Mouse (Mus musculus) frontal cortex, postnatal 14 days (tissue): Measurements from ENCODE around the gene Sec62.

ENCODE experiments used
- DNase-seq, 2 experiments: peaks; one replicate each; pipeline ENCODE4 v3.0.0; 2022; ENCODE audit warnings: low spot score in 2 of 2

Gene Sec62

DNA sequence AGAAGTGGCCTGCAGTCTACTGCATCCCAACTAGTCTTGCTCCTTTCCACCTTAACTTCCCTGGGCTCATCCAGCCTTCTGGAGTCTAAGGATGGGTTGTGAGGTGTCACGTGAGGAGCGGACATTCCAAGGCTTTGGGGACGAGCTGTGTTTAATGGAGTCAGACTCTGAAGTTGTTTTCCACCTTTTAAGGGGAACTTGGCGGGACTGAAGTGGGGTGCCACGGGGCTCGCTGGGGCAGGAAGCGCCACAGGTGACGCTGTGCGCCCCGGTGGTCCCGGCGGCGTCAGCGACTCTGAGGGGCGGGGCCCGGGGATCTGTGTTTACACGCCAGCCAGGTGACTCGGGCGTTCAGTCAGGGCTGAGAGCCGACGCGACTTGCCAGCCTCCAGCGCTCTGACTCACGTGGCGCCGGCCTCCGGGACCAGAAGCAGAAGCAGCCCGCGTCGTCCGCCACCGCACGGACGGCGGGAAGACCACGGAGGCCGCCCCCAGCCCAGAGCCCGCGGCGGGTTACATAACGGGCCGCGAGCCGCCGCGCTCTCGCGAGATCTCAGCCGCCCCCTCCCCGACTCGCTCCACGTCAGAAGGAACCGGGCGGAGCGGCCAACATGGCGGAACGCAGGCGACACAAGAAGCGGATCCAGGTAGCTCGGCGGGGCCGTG, at the start of gene Sec62:
Gene Sec62, plus strand, starts transcription at position 139 of the 666 bp plus-strand sequence.
- peak; percentile 86 to 93 for DNase-seq

DNA sequence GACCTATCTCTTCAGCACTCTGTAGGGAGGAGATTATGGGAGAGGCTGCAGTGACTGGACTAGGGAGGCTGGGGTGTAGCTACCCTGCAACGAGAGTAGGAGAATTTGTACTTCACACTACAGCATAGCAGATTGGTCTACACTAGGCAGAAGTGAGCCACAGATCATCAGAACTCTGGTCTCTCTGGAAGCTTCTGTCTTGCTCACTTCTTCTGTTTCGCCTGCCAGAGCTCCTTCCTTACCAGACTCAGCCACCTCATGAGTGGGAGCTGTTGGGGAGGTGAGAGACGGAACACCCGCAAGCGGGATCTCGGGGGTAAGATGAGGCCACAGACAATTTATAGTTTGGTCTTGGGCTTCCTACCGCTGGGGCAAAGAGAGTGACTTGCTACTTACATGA, 49.8 kb upstream of the Sec62 start:
- DNase-seq: no peak

DNA sequence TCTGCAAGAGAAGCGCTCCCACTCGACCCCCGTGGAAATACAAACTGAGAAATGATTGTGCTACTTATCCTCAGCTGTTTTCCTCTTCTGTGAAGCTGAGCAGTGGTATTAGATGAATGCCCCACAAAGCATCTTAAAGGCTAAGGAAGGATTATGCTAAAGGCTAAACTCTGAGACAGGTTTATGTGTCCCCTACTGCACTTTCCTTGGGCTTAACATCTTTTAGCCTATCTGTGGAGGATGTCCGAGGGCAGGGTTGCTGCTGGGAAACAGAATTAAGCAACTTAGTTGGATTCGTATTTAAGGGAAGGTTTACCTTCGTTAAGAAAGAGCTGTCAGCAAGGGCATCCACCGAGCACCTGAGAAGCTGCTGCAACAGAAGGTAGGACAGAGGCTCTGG, 46.7 kb upstream of the Sec62 start, which contains the start of gene Samd7:
Gene Samd7, plus strand, starts transcription at position 288 of the 400 bp plus-strand sequence.
- DNase-seq: no peak

GRCm38 (mm10) chr3:30748316-30748715, 44.4 kb upstream of the Sec62 start:
- DNase-seq: no peak

- DNase-seq: no peak
These were observed 38.0 kb upstream of the Sec62 start for GRCm38 (mm10) chr3:30754696-30755095.

DNA sequence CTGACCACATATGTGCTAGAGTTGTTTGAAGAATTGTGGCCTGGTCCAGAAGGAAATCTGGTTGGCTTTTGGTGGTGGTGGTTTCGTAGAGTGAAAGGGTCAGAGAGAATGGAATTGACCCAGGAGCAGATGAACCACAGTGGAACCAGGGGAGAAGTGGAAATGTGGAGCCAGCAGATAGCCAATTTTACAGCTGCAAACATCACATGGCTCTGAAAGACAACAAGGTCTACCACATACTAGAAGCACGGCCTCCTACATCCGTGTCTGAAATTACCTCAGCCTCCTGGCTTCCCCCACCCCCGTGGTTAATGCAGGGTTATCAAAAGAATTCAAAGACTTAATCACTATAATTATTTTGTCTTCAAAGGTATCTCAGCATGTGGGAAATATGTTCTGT, 27.8 kb upstream of the Sec62 start:
- no peak for DNase-seq

- no peak for DNase-seq
These were observed 27.2 kb upstream of the Sec62 start for GRCm38 (mm10) chr3:30765311-30766027.

DNA sequence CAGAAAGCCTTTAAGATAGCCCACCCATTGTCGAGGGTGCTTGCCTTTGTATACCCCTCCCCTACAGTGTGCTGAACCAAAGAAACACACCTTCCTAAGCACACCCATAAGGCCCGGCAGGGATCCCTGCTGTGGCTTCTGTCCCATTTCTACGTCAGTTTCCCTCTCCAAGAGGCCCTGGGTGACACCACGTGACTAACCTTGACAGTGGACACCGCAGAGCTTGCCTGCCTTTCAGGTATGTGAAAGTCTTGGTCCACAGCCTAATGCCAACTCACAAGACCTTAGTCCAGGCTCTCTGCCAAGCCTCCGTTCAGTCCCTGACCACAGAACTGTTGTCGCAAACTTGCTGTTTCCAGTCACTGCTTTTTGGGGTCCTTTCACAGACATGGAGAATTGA, 26.5 kb upstream of the Sec62 start:
- no peak for DNase-seq

GRCm38 (mm10) chr3:30767271-30767670, 25.4 kb upstream of the Sec62 start:
- no peak for DNase-seq

DNA sequence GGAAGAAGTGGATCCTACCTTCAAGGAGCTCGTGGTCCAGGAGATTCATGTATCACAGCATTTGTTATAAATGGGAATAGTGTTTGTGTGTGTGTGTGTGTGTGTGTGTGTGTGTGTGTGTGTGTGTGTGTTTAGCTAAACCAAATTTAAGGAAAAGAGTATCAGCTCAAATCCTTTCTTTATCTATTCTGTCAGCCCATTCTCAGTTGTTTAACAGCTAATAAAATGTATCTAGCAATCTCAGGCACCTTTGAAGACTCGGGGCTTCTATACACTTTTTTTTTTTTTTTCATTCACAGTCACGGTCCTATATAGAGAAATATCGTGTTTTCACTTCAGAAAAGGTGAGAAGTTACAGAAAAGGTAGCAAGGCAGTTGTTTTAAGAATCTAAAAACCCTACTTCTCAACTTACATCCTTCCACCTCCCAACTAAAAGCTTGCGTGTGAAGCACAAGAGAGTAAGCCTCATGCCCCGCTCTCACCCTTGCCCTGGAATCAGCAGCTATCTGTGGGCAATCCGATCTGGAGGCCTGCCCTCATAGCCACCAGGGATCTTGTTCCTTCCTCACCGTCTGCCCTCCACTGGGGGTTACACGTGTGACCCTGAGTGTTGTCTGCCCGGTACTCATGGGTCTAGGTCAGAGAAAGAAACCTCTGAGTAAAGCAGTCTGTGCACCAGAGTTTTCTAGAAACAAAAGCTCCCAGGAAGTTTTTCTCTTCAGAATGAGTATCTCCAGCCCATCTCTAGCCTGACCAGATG, 22.7 kb upstream of the Sec62 start:
- DNase-seq: no peak

DNA sequence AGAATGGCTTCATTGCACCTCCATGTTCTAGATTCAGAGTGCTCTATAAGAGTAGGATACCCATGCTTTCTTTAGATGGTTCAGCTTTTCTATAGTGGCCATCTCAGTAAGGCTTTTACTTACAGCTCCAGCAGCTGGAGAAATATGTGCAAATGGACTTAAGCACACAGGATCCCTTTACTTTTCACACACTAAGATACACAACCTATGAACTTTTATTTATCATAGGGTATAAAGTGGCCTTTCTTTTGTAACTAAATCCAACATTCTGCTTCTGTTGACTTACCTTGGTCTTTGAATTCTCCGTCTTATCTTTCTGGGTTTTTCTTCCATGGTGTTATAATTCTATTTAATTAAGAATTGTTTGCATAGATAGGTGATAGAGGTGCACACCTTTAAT, 21.1 kb upstream of the Sec62 start:
- no peak for DNase-seq

- no peak for DNase-seq
These were observed 20.0 kb upstream of the Sec62 start for GRCm38 (mm10) chr3:30772631-30773030.

GRCm38 (mm10) chr3:30774677-30775076, 18.0 kb upstream of the Sec62 start:
- DNase-seq: no peak

GRCm38 (mm10) chr3:30777984-30778383, 14.7 kb upstream of the Sec62 start:
- no peak for DNase-seq

DNA sequence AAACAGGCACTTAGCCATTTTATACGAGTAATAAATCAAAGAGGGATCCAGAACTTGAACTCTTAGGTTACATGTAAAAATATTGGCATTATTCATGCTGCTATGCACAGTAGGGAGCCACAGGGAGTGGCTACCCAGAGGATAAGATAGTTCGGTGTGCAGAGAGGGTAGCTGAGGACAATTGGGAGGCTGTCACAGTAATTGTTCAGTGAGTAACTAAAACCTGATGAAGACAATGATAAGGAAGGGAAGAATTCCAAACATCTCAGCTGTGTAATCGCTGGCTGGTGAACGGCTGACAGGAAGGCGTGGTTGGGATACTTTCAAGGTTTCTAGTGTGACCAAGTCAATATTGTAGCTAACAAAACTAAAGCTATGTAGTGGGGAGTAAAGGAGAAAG, 4.1 kb upstream of the Sec62 start:
- DNase-seq: no peak

- peak; percentile 13 to 21 for DNase-seq
These were observed 937 bp downstream of the Sec62 start for GRCm38 (mm10) chr3:30793403-30794221.

DNA sequence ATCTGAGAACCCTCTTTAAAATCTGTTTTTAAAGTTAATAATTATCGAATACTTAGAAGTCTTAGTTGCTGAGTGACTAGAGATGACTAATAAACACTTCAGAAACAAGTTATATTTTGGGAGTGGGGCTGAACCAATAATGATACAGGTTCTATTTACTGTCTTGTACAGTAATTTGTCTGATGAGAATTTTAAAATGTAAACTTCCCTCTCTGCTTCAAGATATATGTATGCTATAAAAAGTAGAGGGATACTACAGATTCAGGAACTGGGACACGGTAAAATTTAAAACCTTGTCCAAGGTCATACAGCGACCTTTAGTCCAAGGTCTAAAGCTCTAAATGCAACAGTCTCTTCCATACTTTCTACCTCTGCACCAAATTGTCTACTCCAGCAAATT, 9.5 kb downstream of the Sec62 start:
- no peak for DNase-seq

GRCm38 (mm10) chr3:30812881-30813280, 20.2 kb downstream of the Sec62 start:
- DNase-seq: no peak

DNA sequence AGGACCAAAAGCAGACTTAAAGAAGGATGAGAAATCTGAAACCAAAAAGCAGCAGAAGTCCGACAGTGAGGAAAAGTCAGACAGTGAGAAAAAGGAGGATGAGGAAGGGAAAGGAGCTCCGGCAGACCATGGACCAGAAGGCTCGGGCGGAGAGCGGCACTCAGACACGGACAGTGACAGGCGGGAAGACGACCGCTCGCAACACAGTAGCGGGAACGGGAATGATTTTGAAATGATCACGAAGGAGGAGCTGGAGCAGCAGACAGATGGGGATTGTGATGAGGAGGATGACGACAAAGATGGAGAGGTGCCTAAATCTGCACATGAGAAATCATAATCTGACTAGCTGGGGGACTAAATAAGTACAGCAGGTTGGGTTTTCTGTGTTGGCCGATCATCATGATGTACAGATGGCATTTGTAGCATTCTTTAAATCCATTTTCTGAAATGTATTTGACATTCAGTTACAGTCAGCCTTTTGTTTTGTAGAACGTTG, 26.0 kb downstream of the Sec62 start:
- no peak for DNase-seq

DNA sequence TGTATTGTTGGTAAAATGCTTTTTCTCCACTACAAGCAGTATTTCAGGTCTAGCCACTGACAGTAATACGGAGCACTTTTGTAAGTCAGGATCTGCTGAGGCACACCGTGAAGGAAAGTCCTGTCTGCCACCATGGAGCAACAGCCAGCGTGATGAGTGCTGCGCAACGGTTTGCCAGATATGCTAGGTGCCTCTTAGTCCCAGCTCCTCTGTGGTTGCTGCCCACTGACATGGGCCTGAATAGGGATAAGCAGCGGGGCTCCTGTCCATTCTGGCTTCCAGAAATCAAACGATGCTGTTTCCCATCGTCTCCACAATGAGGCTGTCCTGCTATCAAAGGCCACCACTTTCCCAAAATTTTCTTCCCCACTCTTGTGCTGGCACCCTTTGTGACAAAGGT, 29.5 kb downstream of the Sec62 start:
- DNase-seq: no peak

DNA sequence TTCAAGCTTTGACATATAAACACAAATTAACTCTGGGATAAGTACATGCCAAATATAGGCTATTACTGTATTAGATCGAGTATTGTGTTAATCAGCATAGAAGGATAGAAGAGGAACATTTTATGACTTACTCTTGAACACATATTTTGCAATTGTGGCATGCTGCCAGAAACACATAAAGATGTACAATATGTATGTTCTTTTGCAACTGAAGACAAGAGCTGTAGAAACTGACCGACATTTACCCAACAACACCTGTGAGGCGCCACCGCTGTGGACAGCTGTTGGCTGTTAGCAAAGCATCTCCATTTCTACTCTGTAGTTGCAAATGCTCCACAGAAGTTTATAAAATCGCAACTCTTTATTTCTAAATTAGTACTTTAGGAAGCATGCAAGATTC, 33.4 kb downstream of the Sec62 start:
- no peak for DNase-seq
